Mouse (Mus musculus): ENCODE measurements at regions not wholly inside any gene's neighbourhood (a gene's known extent, or its start where the extent isn't known, plus 50 kb on each side); places are given as distances from the start of the nearest gene placed in this dataset.
A peak's percentile ranks its signal among the peaks of the same experiment; 100 is the strongest.
"Not testable (repeated sequence)": the region's sequence is repeated elsewhere in the genome, so short reads cannot be mapped to it uniquely, and the experiment has no call there.

- Histone ChIP-seq H3K9me3 (ENCODE audit: control insufficient read depth, low read length) (no peaks in the 10 kb centered on the region), H3K9ac (ENCODE audit: low read length) (no peak overlapping the region), H3K4me2 (ENCODE audit: low read depth) (no peak overlapping the region), H3K36me3 (ENCODE audit: control insufficient read depth, insufficient read depth, low read length) (no peaks in the 10 kb centered on the region), H3K4me3 (ENCODE audit: low read depth, low read length) (no peak overlapping the region), H3K4me1 (ENCODE audit: control insufficient read depth, insufficient read depth, low read length) (no peaks in the 10 kb centered on the region), H3K27ac (ENCODE audit: low read depth, low read length) (no peak overlapping the region), H3K27me3 (ENCODE audit: control insufficient read depth, insufficient read depth, low read length) (no peaks in the 10 kb centered on the region)
- DNase-seq (ENCODE audit: low spot score) (no peak), ATAC-seq (ENCODE audit: insufficient read depth, low FRiP score, low TSS enrichment) (no peak)
- 78% methylated on average over 6 of the region's 6 CpGs for WGBS
These were observed 343.8 kb downstream of the Edem1 start for GRCm38 (mm10) chr6:109172104-109172850.

DNA sequence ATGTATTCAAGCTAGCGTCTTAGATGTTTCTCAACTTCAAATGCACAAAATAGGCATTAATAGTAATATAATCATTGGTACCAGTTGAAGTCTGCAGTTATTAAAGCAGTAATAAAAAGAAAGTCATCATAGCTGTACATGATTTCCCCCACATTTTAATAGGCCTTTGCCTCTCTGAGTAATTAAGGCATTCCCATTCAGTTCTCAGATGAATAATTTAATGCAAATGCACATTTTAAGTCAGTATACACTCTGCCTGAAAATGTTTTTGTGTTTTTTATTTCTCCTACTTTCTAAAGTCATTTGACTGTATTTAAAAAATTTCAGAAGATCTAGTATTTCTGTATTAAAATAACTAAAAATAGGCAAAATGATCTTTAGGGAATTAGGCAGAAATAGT lies 344.6 kb downstream of the Edem1 start:
- H3K36me3 ChIP-seq (ENCODE audit: control insufficient read depth, insufficient read depth, low read length): no peaks in the 10 kb centered on the region
- DNase-seq (ENCODE audit: low spot score): no peak
- no peaks in the 10 kb centered on the region for H3K27me3 ChIP-seq (ENCODE audit: control insufficient read depth, insufficient read depth, low read length)
- ATAC-seq (ENCODE audit: insufficient read depth, low FRiP score, low TSS enrichment): no peak
- no peak overlapping the region for H3K4me3 ChIP-seq (ENCODE audit: low read depth, low read length)
- no peaks in the 10 kb centered on the region for H3K4me1 ChIP-seq (ENCODE audit: control insufficient read depth, insufficient read depth, low read length)
- no peak overlapping the region for H3K9ac ChIP-seq (ENCODE audit: low read length)
- H3K4me2 ChIP-seq (ENCODE audit: low read depth): no peak overlapping the region
- H3K9me3 ChIP-seq (ENCODE audit: control insufficient read depth, low read length): no peaks in the 10 kb centered on the region
- WGBS: 94% methylated on average over 1 of the region's 1 CpGs
- H3K27ac ChIP-seq (ENCODE audit: low read depth, low read length): no peak overlapping the region

- H3K36me3 ChIP-seq (ENCODE audit: control insufficient read depth, insufficient read depth, low read length): no peaks in the 10 kb centered on the region
- H3K9ac ChIP-seq (ENCODE audit: low read length): no peak overlapping the region
- DNase-seq (ENCODE audit: low spot score): no peak
- no peaks in the 10 kb centered on the region for H3K4me1 ChIP-seq (ENCODE audit: control insufficient read depth, insufficient read depth, low read length)
- ATAC-seq (ENCODE audit: insufficient read depth, low FRiP score, low TSS enrichment): no peak
- no peak overlapping the region for H3K4me3 ChIP-seq (ENCODE audit: low read depth, low read length)
- no peaks in the 10 kb centered on the region for H3K9me3 ChIP-seq (ENCODE audit: control insufficient read depth, low read length)
- no peak overlapping the region for H3K4me2 ChIP-seq (ENCODE audit: low read depth)
- 71% methylated on average over 3 of the region's 3 CpGs for WGBS
- no peak overlapping the region for H3K27ac ChIP-seq (ENCODE audit: low read depth, low read length)
- no peaks in the 10 kb centered on the region for H3K27me3 ChIP-seq (ENCODE audit: control insufficient read depth, insufficient read depth, low read length)
These were observed 348.4 kb downstream of the Edem1 start for GRCm38 (mm10) chr6:109176876-109177275.

GRCm38 (mm10) chr6:109182878-109183277 lies 354.4 kb downstream of the Edem1 start:
- H3K9ac ChIP-seq (ENCODE audit: low read length): no peak overlapping the region
- H3K36me3 ChIP-seq (ENCODE audit: control insufficient read depth, insufficient read depth, low read length): no peaks in the 10 kb centered on the region
- H3K4me1 ChIP-seq (ENCODE audit: control insufficient read depth, insufficient read depth, low read length): no peaks in the 10 kb centered on the region
- no peaks in the 10 kb centered on the region for H3K27me3 ChIP-seq (ENCODE audit: control insufficient read depth, insufficient read depth, low read length)
- H3K4me2 ChIP-seq (ENCODE audit: low read depth): no peak overlapping the region
- WGBS: 54% methylated on average over 3 of the region's 3 CpGs
- no peak overlapping the region for H3K4me3 ChIP-seq (ENCODE audit: low read depth, low read length)
- no peaks in the 10 kb centered on the region for H3K9me3 ChIP-seq (ENCODE audit: control insufficient read depth, low read length)
- DNase-seq (ENCODE audit: low spot score) (peak; percentile 41), ATAC-seq (ENCODE audit: insufficient read depth, low FRiP score, low TSS enrichment) (no peak)
- H3K27ac ChIP-seq (ENCODE audit: low read depth, low read length): no peak overlapping the region

DNA sequence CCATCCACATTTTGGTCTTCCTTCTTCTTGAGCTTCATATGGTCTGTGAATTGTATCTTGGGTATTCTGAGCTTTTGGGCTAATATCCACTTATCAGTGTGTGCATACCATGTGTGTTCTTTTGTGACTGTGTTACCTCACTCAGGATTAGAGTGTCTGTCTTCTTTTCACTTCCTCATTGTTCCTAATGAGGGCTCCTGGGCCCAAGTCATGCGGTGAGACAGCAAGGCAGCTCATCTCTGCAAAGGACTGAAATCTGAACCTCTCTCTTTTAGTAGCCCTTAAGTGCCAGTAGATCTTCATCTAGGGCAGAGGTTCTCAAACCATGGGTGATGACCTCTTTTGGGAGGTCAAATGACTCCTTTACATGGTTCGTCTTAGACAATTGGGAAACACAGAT lies 364.6 kb downstream of the Edem1 start:
- H3K4me3 ChIP-seq (ENCODE audit: low read depth, low read length); ATAC-seq (ENCODE audit: insufficient read depth, low FRiP score, low TSS enrichment); H3K27me3 ChIP-seq (ENCODE audit: control insufficient read depth, insufficient read depth, low read length); H3K4me1 ChIP-seq (ENCODE audit: control insufficient read depth, insufficient read depth, low read length); H3K4me2 ChIP-seq (ENCODE audit: low read depth); H3K36me3 ChIP-seq (ENCODE audit: control insufficient read depth, insufficient read depth, low read length); H3K9ac ChIP-seq (ENCODE audit: low read length); H3K27ac ChIP-seq (ENCODE audit: low read depth, low read length); DNase-seq (ENCODE audit: low spot score); H3K9me3 ChIP-seq (ENCODE audit: control insufficient read depth, low read length): not testable (repeated sequence)
- 87% methylated on average over 2 of the region's 2 CpGs for WGBS

GRCm38 (mm10) chr6:109193603-109194002 lies 365.2 kb downstream of the Edem1 start:
- H3K9me3 ChIP-seq (ENCODE audit: control insufficient read depth, low read length): no peaks in the 10 kb centered on the region
- no peaks in the 10 kb centered on the region for H3K27me3 ChIP-seq (ENCODE audit: control insufficient read depth, insufficient read depth, low read length)
- H3K36me3 ChIP-seq (ENCODE audit: control insufficient read depth, insufficient read depth, low read length): no peaks in the 10 kb centered on the region
- H3K9ac ChIP-seq (ENCODE audit: low read length): no peak overlapping the region
- no peak overlapping the region for H3K4me2 ChIP-seq (ENCODE audit: low read depth)
- no peak overlapping the region for H3K4me3 ChIP-seq (ENCODE audit: low read depth, low read length)
- DNase-seq (ENCODE audit: low spot score): no peak
- H3K4me1 ChIP-seq (ENCODE audit: control insufficient read depth, insufficient read depth, low read length): no peaks in the 10 kb centered on the region
- H3K27ac ChIP-seq (ENCODE audit: low read depth, low read length): no peak overlapping the region
- no peak for ATAC-seq (ENCODE audit: insufficient read depth, low FRiP score, low TSS enrichment)
- 90% methylated on average over 3 of the region's 3 CpGs for WGBS

DNA sequence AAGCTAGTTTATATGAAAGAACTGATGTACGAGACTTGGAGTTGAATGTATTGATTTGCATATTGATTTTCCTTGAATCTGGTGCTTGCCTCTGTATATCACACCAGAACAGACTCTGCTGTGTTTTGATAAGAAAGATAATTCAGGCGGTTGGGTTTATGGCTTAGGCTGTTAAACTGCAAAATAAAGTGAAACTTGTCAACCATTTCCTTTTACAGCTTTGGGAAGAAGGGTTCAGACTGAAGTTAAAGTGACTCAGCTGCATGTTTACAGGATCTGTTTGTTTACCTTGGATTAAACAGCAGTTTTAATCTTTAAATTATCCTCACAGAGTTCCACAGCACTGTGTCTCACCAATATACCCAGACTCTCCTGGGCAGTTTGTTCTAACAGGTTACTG lies 381.3 kb downstream of the Edem1 start:
- Histone ChIP-seq H3K9ac (ENCODE audit: low read length) (no peak overlapping the region), H3K4me3 (ENCODE audit: low read depth, low read length) (no peak overlapping the region), H3K4me2 (ENCODE audit: low read depth) (no peak overlapping the region), H3K4me1 (ENCODE audit: control insufficient read depth, insufficient read depth, low read length) (no peaks in the 10 kb centered on the region), H3K36me3 (ENCODE audit: control insufficient read depth, insufficient read depth, low read length) (no peaks in the 10 kb centered on the region), H3K27me3 (ENCODE audit: control insufficient read depth, insufficient read depth, low read length) (no peaks in the 10 kb centered on the region), H3K27ac (ENCODE audit: low read depth, low read length) (no peak overlapping the region), H3K9me3 (ENCODE audit: control insufficient read depth, low read length) (no peaks in the 10 kb centered on the region)
- WGBS: 80% methylated on average over 2 of the region's 2 CpGs
- ATAC-seq (ENCODE audit: insufficient read depth, low FRiP score, low TSS enrichment) (no peak), DNase-seq (ENCODE audit: low spot score) (no peak)

DNA sequence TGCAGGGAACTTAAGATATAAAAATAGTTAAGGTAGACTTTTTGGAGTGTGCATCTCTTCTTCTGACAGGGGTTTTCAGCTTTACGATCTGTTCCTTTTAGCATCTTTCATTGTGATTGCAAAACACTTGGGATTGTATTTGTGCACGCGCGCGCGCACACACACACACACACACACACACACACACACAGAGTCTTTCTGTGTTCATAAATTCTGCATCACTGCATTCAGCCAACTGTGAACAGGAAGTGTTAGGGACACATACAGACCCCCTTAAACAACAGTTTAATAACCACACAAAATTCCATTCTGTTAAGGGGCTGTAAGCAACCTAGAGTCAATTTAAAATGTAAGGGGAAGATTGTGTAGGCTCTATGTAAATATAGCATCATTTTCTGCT lies 401.9 kb downstream of the Edem1 start:
- no peak overlapping the region for H3K4me3 ChIP-seq (ENCODE audit: low read depth, low read length)
- H3K27me3 ChIP-seq (ENCODE audit: control insufficient read depth, insufficient read depth, low read length): no peaks in the 10 kb centered on the region
- 89% methylated on average over 6 of the region's 6 CpGs for WGBS
- no peak overlapping the region for H3K4me2 ChIP-seq (ENCODE audit: low read depth)
- ATAC-seq (ENCODE audit: insufficient read depth, low FRiP score, low TSS enrichment) (no peak), DNase-seq (ENCODE audit: low spot score) (no peak)
- H3K9me3 ChIP-seq (ENCODE audit: control insufficient read depth, low read length): no peaks in the 10 kb centered on the region
- H3K36me3 ChIP-seq (ENCODE audit: control insufficient read depth, insufficient read depth, low read length): no peaks in the 10 kb centered on the region
- no peak overlapping the region for H3K9ac ChIP-seq (ENCODE audit: low read length)
- H3K4me1 ChIP-seq (ENCODE audit: control insufficient read depth, insufficient read depth, low read length): no peaks in the 10 kb centered on the region
- H3K27ac ChIP-seq (ENCODE audit: low read depth, low read length): no peak overlapping the region

- Histone ChIP-seq H3K4me2 (ENCODE audit: low read depth) (no peak overlapping the region), H3K4me3 (ENCODE audit: low read depth, low read length) (no peak overlapping the region), H3K9ac (ENCODE audit: low read length) (no peak overlapping the region), H3K36me3 (ENCODE audit: control insufficient read depth, insufficient read depth, low read length) (no peaks in the 10 kb centered on the region), H3K27me3 (ENCODE audit: control insufficient read depth, insufficient read depth, low read length) (no peaks in the 10 kb centered on the region), H3K4me1 (ENCODE audit: control insufficient read depth, insufficient read depth, low read length) (no peaks in the 10 kb centered on the region), H3K27ac (ENCODE audit: low read depth, low read length) (no peak overlapping the region), H3K9me3 (ENCODE audit: control insufficient read depth, low read length) (no peaks in the 10 kb centered on the region)
- 86% methylated on average over 3 of the region's 3 CpGs for WGBS
- no peak for ATAC-seq (ENCODE audit: insufficient read depth, low FRiP score, low TSS enrichment)
- no peak for DNase-seq (ENCODE audit: low spot score)
These were observed 405.0 kb downstream of the Edem1 start for GRCm38 (mm10) chr6:109233426-109233825.

Measured in neural tube, embryonic 11.5 days (tissue).